Mouse (Mus musculus): ENCODE data around the gene Rapgefl1.

Gene Rapgefl1

DNA sequence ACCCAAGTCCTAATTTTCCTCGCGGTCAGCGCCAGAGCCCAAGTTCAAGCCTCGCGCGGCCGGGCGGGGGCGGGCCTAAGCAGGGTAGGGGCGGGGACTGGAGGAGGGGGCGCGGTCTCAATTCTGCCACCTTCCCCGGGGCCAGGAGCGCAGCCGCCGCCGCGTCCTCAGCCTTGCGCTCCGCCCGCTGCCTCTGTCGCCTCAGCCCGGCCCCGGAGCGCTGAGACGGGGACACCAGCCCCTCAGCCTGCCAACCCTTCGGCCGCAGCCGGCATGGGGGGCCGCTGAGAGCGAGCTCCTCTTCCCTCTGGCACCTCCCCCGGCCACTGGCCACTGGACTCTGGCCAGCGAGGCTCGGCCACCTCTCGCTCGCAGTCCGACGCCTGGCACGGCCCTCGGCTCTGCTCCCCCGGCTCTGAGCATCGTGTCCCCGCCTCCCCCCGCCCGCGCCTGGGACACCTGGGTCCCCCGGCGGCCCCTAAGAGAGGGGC, at the start of gene Rapgefl1:
TSS of gene Rapgefl1 (plus strand) at position 135 of the 491 bp plus-strand sequence.
- peak; percentile 85 to 96 for DNase-seq (ENCODE audit: inconsistent age in 2 of 2, low spot score in 1 of 2)

DNA sequence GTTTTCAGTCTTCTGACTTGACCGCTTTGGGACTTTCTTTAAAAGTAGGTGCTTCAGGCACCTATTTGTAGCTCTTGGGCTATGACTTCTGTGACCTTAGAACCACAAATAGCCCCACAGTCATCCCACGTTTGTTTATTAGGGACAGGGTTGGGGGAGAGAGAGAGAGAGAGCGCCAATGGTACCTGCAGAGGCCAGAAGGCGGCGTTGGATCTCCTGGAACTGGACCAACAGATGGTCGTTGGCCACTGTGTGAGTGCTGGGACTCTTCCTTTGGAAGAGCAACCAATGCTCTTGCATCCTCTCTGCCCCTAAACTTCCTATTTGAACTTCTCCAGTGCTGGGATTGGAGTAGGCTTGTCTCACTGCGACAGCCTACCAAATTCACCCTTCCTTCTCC, 49.4 kb upstream of the Rapgefl1 start:
- DNase-seq (ENCODE audit: inconsistent age in 2 of 2, low spot score in 1 of 2), result no peak

DNA sequence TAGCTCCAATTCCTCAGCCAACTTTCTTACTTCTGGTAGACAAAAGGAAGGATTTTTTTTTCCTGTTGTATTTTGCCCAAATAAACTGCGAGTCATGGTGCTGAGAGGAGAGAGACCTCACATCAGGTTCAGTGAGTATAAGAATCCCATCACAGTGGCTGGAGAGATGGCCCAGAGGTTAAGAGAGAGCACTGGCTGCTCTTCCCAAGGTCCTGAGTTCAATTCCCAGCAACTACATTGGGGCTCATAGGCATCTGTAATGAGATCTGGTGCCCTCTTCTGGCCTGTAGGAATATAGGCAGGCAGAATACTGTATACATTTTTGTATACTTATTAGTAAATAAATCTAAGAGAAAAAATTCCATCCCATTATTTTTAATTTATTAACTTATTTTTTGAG, 48.9 kb upstream of the Rapgefl1 start:
- DNase-seq (ENCODE audit: inconsistent age in 2 of 2, low spot score in 1 of 2), result peak in 1 of 2 experiments; percentile 52

DNA sequence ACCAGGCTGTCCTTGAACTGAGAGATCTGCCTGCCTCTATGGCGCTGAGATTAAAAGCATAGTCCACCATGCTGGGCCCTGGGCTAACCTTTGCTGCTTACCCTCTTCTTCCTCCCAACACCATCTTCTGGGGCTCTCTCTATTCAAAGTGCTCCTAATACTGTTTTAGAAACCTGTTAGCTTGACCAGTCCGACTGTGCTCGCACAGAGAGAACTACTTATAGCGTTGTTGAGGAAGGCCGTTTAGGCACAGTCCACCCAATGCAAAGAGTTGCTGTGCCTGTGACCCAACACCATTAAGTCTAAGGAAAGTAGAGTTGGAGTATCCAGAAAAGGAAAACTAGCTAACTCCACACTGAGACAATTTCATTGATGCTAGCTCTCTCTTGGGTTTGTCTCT, 48.4 kb upstream of the Rapgefl1 start:
- peak in 1 of 2 experiments; percentile 58 for DNase-seq (ENCODE audit: inconsistent age in 2 of 2, low spot score in 1 of 2)

DNA sequence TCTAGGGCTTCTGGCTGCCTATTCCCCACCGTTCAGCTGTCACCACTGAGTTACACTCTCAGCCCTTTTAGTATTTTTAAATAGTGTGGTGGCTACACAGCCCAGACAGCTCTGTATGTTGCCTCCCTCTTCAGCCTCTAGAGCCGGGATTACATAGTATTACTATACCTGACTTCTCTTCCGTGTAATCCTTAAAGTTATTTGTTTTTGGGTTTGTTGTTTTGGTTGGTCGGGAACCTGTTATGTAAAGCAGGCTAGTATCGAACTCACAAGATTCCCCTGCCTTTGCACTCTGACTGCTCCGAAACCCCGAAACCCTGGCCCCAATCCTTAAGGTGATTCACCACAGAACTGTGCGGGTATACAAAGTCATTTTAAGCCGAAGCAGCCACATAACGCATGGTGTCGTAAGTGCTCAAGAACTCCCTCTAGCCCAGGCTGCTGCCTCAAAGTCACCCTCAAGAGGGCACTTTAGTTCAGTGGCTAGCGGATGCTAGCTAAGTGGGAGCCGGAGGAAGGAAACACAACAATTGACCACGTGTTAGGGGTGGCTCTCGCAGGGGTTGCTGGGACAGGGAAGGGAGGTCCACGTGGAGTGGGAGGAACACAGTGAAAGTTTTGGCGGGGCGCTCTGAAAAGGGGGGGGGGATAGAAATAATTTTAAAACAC, 47.9 kb upstream of the Rapgefl1 start:
- DNase-seq (ENCODE audit: inconsistent age in 2 of 2, low spot score in 1 of 2), result peak; percentile 93 to 96

DNA sequence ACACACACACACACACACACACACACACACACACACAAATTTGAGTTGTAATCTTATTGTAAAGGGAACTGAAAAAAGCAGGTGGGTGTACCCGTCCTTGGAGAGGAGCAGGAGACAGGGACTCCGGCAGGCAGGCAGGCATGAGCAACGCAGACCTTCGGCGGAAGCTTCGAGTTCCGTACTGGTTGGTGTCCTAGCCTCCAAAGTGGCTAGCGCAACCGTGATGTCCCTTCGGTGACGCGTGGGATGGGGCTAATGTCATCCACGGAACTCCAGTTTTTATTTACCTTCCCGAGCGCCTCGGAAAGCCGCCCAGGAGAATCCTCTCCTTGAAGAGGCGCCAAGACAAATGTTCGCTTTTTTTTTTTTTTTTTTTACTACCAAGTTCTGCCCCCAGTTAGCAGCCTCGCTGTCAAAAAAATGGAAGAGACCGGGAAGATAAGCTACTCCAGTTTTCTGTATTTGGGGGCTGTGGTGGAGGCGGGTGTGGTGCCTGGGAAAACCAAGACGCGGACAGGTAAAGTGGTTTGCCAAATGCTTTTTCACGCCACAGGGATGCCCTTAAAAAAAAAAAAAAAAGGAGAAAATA, 47.3 kb upstream of the Rapgefl1 start:
- DNase-seq (ENCODE audit: inconsistent age in 2 of 2, low spot score in 1 of 2), result no peak

DNA sequence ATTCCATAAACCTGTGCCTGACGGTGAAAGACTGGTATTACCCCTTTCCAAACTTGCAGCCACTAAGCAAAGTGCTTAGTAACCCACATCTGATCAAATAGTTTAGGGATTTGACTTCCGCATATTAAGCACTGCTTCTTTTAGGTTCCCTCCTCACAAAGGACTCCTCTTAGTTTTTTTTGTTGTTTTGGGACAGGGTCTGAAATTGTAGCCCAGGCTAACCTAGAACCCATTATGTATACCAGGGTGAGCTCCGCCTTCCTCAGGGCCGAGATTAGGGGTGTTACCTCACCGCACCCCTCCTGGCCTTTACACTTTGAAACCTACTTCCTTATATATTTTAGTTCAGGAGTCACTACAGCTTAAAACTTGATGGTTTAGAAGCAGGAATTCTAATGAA, 46.8 kb upstream of the Rapgefl1 start:
- no peak for DNase-seq (ENCODE audit: inconsistent age in 2 of 2, low spot score in 1 of 2)

DNA sequence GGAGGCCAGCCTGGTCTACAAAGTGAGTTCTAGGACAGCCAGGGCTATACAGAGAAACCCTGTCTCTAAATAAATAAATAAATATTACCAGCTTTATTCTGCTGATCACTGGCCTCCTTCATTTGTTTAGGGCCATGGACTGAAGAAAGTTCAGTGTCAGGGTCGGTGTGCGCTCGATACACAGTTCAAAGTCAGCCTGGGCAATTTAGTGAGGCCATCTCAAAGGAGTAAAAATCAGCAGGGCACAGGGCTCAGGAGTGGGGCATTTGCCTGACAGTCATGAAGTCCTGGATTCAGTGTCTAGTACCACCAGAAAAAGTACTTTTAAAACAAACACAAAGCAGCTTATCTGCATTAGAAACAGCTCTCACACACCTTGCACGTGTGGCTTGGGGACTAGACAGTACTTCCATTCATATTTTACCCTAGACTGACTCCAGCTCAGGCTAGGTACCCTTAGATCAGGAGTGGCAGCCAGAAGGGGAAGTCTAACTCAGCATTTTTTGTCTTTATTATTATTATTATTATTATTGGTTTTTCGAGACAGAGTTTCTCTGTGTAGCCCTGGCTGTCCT, 45.9 kb upstream of the Rapgefl1 start:
- no peak for DNase-seq (ENCODE audit: inconsistent age in 2 of 2, low spot score in 1 of 2)

DNA sequence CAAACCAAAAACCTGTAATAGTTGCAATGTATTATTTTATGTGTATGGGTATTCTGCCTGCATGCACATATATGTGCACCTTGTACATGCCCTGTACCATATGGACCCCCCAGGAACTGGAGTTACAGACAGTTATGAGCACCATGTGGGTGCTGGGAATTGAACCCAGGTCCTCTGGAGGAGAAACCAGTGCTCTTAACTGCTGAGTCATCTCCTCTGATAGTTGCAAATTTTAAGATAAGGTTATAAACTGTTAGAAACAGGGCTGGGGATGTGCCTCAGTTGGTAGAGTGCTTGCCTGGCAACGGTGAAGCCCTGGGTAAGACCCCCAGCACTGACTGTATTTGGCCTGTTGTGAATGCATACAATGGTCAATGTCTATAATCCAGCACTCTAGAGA, 45.1 kb upstream of the Rapgefl1 start:
- no peak for DNase-seq (ENCODE audit: inconsistent age in 2 of 2, low spot score in 1 of 2)

DNA sequence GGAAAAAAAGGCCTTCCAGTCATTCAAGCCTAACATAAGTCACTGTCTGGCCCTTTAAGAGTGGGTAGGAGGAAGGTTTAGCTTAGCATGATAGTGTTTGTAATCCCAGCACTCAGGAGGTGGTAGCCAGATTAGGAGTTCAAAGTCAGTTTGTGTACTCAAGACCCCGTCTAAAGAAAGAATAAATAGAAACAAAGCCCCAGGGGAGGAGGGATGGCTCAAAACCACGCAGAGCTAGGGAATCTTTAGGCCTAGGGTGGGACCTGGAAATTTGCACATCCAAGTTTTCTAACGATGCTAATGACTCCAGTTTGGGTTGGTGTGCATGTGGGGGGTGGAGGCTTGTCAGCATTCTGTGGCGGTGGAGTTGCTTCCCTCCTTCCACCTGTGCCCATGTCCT, 44.5 kb upstream of the Rapgefl1 start:
- no peak for DNase-seq (ENCODE audit: inconsistent age in 2 of 2, low spot score in 1 of 2)

DNA sequence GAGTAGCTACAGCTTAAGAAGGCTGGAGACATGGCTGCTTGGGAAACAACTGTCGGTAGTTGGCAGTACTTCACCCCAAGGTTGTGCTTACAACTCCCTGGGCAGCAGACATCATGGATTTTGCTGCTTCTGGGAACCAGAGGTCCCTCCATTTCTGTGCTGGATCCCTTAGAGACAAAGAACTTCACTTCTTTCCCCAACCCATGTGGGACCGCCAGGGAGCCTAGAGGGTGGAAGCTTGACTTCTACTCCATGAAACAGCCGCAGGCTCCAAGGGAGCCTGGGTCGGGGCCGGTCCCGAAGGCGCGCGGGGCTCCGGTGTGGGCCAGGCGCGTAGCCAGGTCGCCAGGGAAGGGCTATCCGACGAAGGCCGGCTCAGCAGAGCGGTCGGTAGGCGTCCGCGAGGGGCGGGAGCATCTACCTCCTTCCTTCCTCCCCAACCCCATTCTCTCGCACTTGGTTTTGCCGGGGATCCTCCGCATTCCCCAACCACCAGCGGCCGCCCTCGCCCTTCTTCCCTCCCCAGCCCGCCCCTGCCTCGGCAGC, 42.0 kb upstream of the Rapgefl1 start:
- DNase-seq (ENCODE audit: inconsistent age in 2 of 2, low spot score in 1 of 2), result peak; percentile 89 to 96

DNA sequence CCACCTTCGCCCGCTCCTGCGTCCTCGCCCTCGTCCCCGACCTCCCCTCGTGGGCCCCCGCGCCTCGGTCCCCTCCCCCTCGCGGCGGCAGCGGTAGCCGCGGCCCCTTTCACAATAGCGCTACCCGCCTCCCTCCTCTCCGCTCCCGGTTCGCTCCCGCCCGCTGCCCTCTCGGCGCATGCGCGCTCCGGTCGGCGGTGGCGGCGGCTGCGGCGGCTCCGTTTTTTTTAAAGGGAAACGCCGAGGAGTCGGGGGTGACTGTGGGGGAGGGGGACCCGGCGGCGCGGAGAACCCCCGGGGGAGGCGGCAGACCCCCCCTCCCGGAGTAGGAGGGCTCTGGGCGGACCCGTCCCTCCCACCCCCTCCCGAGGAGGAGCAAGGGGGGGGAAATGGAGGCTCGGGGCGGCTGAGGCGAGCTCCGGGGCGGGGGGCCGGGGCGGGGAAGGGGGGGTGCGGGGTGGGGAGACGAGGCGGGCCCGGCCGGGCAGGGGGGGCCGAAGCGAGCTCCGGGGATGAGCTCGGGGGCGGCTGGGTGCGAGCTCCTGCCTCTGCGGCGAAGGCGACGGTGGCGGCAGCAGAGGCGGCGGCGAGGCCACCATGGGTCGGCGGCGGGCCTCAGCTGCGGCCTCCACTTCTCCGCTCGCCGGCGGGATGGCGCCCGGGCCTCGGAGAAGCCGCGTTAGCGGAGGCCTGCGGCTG, 41.4 kb upstream of the Rapgefl1 start, which contains the start of gene Msl1:
TSS of gene Msl1 (plus strand) at position 502 of the 699 bp plus-strand sequence.
- DNase-seq (ENCODE audit: inconsistent age in 2 of 2, low spot score in 1 of 2), result peak; percentile 94 to 98

DNA sequence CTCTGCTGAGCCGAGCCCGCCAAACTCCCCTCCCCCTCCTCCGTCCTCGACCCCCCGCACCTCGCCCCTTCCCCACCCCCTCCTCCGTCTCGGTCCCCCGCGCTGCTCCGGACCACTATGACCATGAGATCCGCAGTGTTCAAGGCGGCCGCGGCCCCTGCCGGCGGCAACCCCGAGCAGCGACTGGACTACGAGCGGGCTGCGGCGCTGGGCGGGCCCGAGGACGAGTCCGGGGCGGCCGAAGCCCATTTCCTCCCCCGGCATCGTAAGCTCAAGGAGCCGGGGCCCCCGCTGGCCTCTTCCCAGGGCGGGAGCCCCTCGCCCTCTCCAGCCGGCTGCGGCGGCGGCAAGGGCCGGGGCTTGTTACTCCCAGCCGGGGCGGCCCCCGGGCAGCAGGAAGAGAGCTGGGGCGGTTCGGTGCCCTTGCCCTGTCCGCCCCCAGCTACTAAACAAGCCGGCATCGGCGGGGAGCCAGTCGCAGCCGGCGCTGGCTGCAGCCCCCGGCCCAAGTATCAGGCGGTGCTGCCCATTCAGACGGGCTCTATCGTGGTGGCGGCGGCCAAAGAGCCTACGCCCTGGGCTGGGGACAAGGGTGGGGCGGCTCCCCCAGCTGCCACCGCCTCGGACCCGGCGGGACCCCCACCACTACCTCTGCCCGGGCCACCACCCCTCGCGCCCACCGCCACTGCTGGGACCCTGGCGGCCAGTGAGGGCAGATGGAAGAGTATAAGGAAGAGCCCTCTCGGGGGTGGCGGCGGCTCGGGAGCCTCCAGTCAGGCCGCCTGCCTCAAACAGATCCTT, 40.7 kb upstream of the Rapgefl1 start:
- DNase-seq (ENCODE audit: inconsistent age in 2 of 2, low spot score in 1 of 2), result peak; percentile 67 to 86

DNA sequence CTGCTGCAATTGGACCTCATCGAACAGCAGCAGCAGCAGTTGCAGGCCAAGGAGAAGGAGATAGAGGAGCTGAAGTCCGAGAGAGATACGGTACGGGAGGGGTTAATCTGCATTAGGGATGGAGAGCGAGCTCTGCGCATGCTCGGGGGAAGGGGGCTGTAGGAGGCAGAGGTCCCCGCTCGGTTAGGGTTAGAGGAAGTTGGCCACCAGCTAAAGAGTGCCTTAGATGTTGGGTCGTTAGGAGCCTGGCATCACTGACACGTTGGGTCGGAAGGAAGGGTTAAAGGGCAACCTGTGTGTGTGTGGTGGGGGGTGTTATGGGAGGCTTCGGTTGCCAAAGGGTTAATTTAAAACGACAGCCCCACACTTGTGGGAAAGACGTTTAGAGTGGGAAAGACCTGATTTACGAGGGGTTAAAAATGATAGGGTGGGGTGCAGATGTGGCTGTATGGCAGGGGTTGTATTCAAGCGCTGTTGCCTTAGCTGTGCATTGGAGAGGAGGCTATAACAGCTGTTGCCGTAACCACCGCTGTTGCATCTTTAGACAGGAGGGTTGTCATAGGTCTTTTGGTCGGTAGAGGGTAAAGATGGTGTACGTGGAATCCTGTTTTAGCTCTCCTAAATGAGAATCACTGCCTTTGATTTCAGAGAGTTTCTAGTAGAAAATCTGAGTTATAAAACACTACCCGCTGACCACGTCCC, 39.9 kb upstream of the Rapgefl1 start:
- peak; percentile 73 to 91 for DNase-seq (ENCODE audit: inconsistent age in 2 of 2, low spot score in 1 of 2)

DNA sequence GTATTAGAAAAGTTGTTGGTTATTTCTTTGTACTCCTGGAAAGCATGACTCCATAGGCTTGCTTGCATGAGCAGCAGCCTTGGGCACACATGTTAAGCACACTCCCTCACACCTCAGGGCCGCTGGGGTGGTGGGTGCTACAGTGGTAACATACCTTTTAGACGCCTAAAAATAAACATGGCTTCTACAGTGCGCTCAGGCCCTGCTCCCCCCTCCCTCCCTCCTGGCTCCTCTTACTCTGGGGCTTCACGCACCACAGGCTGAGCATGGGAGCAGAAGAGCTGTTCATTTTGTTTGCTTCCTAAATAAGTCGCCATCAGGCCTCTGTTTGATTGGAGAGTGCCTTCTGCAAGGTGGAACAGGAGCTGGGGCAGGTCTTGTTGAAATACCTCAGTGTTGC, 39.3 kb upstream of the Rapgefl1 start:
- peak in 1 of 2 experiments; percentile 77 for DNase-seq (ENCODE audit: inconsistent age in 2 of 2, low spot score in 1 of 2)

DNA sequence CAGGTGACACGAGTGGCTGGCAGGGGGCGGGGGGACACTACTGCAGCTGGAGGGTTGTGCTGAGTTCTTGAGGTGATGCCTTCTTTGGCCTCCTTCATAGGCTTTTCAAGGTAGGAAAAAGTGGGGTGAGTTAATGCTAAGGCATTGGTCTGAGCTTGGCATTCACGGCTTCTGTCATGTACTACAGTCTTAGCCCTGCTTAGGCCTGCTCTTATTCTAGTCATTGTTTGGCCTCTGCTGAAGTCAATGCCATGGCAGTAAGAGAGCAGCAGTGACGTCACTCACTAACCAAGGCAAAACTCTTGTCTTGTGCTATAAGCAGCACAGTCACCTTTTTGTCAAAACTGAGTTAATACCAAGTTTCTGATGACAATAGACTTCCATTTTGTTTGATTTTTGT, 38.7 kb upstream of the Rapgefl1 start:
- DNase-seq (ENCODE audit: inconsistent age in 2 of 2, low spot score in 1 of 2), result peak in 1 of 2 experiments; percentile 82

DNA sequence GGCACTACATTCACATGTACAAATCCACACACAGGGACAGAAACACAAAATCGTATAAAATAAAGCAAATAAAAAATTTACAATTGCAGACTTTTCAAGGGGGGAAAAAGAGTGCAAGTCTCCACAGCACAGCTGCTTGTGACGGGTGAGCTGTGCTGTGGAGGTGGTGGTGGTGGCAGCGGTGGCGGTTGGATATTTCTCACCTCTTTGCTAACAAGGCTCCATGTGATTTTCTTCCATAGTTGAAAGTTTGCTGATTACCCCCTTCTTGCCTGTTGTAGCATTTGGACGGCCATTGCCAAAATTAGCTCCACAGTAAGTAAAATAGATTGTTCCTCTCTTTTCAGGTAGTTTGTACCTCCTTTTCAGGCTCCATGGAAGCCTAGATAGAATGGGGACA, 32.0 kb upstream of the Rapgefl1 start, which contains the start of gene Casc3:
TSS of gene Casc3 (plus strand) at position 301 of the 400 bp plus-strand sequence.
- DNase-seq (ENCODE audit: inconsistent age in 2 of 2, low spot score in 1 of 2), result no peak

DNA sequence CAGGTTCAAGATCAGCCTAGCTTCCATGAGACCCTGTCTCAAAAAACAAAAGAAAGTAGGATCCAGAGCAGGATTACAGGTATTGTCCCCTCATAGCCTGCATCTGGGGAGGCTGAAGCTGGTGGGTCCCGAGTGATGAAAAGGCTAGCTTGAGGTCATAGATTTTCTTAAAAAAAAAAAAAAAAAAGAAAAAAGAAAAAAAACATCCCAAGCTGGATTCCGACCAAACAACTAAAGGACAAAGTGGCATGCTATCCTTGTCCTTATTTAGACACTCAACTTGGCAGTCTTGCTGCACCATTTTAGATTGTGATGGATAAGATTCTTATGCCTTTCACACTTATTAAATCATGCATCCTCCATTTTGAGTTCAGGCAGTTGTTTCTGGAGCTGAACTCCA, 28.2 kb upstream of the Rapgefl1 start:
- DNase-seq (ENCODE audit: inconsistent age in 2 of 2, low spot score in 1 of 2), result no peak

DNA sequence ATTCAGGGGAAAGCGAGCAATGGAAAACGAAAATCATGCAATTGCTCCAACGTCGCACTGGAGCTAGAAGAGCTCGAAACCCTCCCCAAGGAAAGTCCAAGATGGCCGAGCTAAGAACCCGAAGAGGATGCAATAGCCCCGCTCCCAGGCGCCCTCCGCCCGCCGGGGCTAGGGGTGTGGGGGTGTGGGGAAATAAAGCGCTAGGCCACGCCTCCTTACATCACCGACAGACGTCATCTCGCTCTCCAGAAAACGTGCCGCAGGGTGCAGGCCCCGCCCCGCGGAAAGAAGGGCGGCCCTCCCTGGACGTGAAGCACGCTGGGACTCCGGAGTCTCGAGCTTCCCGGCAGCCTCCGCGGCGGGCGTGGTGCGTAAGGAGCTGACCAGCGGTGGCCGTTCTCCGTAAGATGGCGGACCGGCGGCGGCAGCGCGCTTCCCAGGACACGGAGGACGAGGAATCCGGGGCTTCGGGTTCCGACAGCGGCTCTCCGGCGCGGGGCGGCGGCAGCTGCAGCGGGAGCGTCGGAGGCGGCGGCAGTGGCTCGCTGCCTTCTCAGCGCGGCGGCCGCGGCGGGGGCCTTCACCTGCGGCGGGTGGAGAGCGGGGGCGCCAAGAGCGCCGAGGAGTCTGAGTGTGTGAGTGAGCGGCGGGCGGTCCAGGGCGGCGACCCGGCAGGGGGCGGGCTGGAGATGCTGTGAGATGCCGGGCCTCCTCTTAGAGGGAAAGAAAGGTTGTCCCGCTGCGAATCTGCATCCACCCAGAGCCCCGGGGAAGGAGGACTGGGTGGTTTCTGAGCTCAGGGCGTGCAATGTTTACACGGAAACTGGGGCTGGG, 26.9 kb upstream of the Rapgefl1 start:
- peak; percentile 99 to 100 for DNase-seq (ENCODE audit: inconsistent age in 2 of 2, low spot score in 1 of 2)

All from adrenal gland, adult (tissue).